Comparison of ENCODE assay signal across 17 mouse cellular contexts in the genomic region with DNA sequence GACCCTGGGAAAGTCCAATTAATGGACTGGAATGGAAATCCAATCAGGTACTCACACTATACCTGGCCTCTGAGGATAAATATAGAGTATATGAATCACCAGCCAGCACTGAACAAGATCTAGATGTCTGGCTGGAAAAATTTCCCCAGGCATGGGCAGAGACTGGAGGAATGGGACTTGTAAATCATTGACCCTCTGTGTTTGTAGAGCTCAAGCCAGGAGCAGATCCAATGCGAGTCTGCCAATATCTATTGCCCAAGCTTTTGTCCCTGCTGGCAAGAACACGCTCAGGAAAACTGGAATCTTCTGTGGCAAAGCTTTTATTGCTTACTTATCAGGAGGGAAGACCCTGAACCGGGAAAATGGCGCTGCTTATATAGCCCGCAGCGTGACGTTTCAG.
"Had no signal": no experiment of that assay in that cellular context is flagged by ENCODE, and none has a peak within 500 bp of the region (broad histone marks: within the 10 kb centered on the region; RNA-seq: fewer than 3 reads in every experiment).

No protein-coding gene starts in this region.

- H3K4me1 ChIP-seq: lung, embryonic 15.5 days; megakaryocyte, embryonic 14.5 days; midbrain, embryonic 13.5 days; midbrain, embryonic 15.5 days; neural tube, embryonic 12.5 days; stomach, embryonic 15.5 days had no signal

- H3K27me3 ChIP-seq: lung, embryonic 15.5 days; megakaryocyte, embryonic 14.5 days; midbrain, embryonic 13.5 days; midbrain, embryonic 15.5 days; neural tube, embryonic 12.5 days; stomach, embryonic 15.5 days had no signal

- H3K9me3 ChIP-seq: lung, embryonic 15.5 days; midbrain, embryonic 13.5 days; midbrain, embryonic 15.5 days; neural tube, embryonic 12.5 days; stomach, embryonic 15.5 days had no signal

- H3K27ac ChIP-seq: lung, embryonic 15.5 days; macrophage; midbrain, embryonic 13.5 days; midbrain, embryonic 15.5 days; neural tube, embryonic 12.5 days; stomach, embryonic 15.5 days; stomach, postnatal 0 days had no signal

- H3K36me3 ChIP-seq: lung, embryonic 15.5 days; midbrain, embryonic 13.5 days; midbrain, embryonic 15.5 days; neural tube, embryonic 12.5 days; stomach, embryonic 15.5 days had no signal

- DNase-seq: lung, adult 18-20 months; lung, postnatal 14 days; lung, postnatal 36 days; right cerebral cortex, postnatal 14 days; thymus, adult 2 months; thymus, postnatal 25 days; thymus, postnatal 4 days had no signal

- H3K9ac ChIP-seq: lung, embryonic 15.5 days; midbrain, embryonic 13.5 days; midbrain, embryonic 15.5 days; neural tube, embryonic 12.5 days; stomach, embryonic 15.5 days had no signal

- ATAC-seq: lung, postnatal 0 days; midbrain, embryonic 13.5 days; midbrain, embryonic 15.5 days had no signal

- H3K4me2 ChIP-seq: lung, embryonic 15.5 days; midbrain, embryonic 11.5 days; midbrain, embryonic 13.5 days; midbrain, embryonic 15.5 days; neural tube, embryonic 12.5 days; stomach, embryonic 15.5 days had no signal

- H3K4me3 ChIP-seq: lung, embryonic 15.5 days; megakaryocyte, embryonic 14.5 days; midbrain, embryonic 13.5 days; midbrain, embryonic 15.5 days; neural tube, embryonic 12.5 days; stomach, embryonic 15.5 days had no signal
